Mouse (Mus musculus) hindbrain, embryonic 16.5 days (tissue): Measurements from ENCODE around the gene Rab40c. TPM values are rescaled to one million over a fixed set of nuclear protein-coding genes. Genes with fewer than 3 reads are reported as not detected.

ENCODE experiments used
- ATAC-seq: fragments of 200-750 bp; cut with Nextera tagmentation; 2 replicates; pipeline ENCODE4 v1.8.0; 2017; ENCODE audit warnings: moderate TSS enrichment, moderate library complexity
- H3K27ac ChIP-seq: fragments of 300-500 bp; sonication (generic); 2 replicates; pipeline ENCODE4 v1.5.1; 2014; ENCODE audit warnings: low read depth, mild to moderate bottlenecking, control low read depth, low read length, moderate library complexity
- H3K27me3 ChIP-seq: fragments of 300-500 bp; sonication (generic); replicated peaks from 2 replicates; pipeline ENCODE4 v1.6.1; 2014; ENCODE audit warnings: low read length; ENCODE audit not compliant: control insufficient read depth, insufficient read depth
- H3K36me3 ChIP-seq: fragments of 300-500 bp; sonication (generic); 2 replicates; pipeline ENCODE4 v1.6.1; 2014; ENCODE audit warnings: mild to moderate bottlenecking, low read length, moderate library complexity, mixed read lengths; ENCODE audit not compliant: control insufficient read depth, insufficient read depth
- H3K4me1 ChIP-seq: fragments of 300-500 bp; sonication (generic); 2 replicates; pipeline ENCODE4 v1.6.1; 2014; ENCODE audit warnings: low read depth, low read length; ENCODE audit not compliant: control insufficient read depth, insufficient read depth
- H3K4me2 ChIP-seq: fragments of 300-500 bp; sonication (generic); 2 replicates; pipeline ENCODE4 v1.6.1; 2014; ENCODE audit warnings: mild to moderate bottlenecking, low read length, control low read depth, moderate library complexity
- H3K4me3 ChIP-seq: fragments of 300-500 bp; sonication (generic); 2 replicates; pipeline ENCODE4 v1.5.1; 2014; ENCODE audit warnings: mild to moderate bottlenecking, low read length, control low read depth, moderate library complexity
- H3K9ac ChIP-seq: fragments of 300-500 bp; sonication (generic); 2 replicates; pipeline ENCODE4 v1.6.1; 2014; ENCODE audit warnings: low read depth, mild to moderate bottlenecking, control low read depth, low read length, moderate library complexity
- H3K9me3 ChIP-seq: fragments of 300-500 bp; sonication (generic); 2 replicates; pipeline ENCODE4 v1.6.1; 2014; ENCODE audit warnings: mild to moderate bottlenecking, low read length, moderate library complexity; ENCODE audit not compliant: control insufficient read depth
- WGBS: fragments of 180-500 bp; shearing (Covaris S2); extraction: QIAGEN DNeasy Blood & Tissue Kit; methylation state at CpG from one replicate; pipeline ENCODE4 v1.1.7; 2014; 5-methylcytosine and 5-hydroxymethylcytosine counted together
- polyA plus RNA-seq: library from polyadenylated mRNA; unstranded; fragments of >200 nt; fragmentation: Nextera tagmentation; extraction: Ambion mirVana; gene quantifications from 2 replicates; pipeline ENCODE4 v1.2.1, GENCODE M21; 2015

Gene Rab40c
- polyA plus RNA-seq, 1 experiment from 2014 or later, result 49.5 TPM

- Histone ChIP-seq H3K36me3 (peaks cover 25% of the 10 kb centered on the region), H3K9me3 (no peaks in the 10 kb centered on the region), H3K9ac (no peak overlapping the region), H3K27me3 (no peaks in the 10 kb centered on the region), H3K27ac (no peak overlapping the region), H3K4me3 (no peak overlapping the region), H3K4me1 (peaks cover 17% of the 10 kb centered on the region), H3K4me2 (no peak overlapping the region)
- ATAC-seq, result no peak
- 11% methylated on average over 5 of the region's 5 CpGs for WGBS
These were observed 38.5 kb downstream of the Rab40c start for GRCm38 (mm10) chr17:25880913-25881641.

- H3K9ac ChIP-seq, result no peak within 1 kb of the TSS
- no peaks in the 10 kb centered on the region for H3K27me3 ChIP-seq
- 22% methylated on average over 5 of the region's 5 CpGs for WGBS
- H3K4me1 ChIP-seq, result peaks cover 19% of the 10 kb centered on the region
- H3K4me3 ChIP-seq, result no peak within 1 kb of the TSS
- no peaks in the 10 kb centered on the region for H3K9me3 ChIP-seq
- no peak for ATAC-seq
- H3K36me3 ChIP-seq, result peaks cover 25% of the 10 kb centered on the region
- H3K4me2 ChIP-seq, result no peak within 1 kb of the TSS
- no peak within 1 kb of the TSS for H3K27ac ChIP-seq
These were observed 39.2 kb downstream of the Rab40c start, which contains the start of gene Wfikkn1 for GRCm38 (mm10) chr17:25880196-25880910. Gene Wfikkn1 (minus strand): TSS chr17:25880858.

GRCm38 (mm10) chr17:25879750-25880149, 39.8 kb downstream of the Rab40c start:
- Histone ChIP-seq H3K36me3 (peaks cover 25% of the 10 kb centered on the region), H3K9ac (no peak overlapping the region)
- WGBS, result 64% methylated on average over 8 of the region's 8 CpGs

GRCm38 (mm10) chr17:25879261-25879660, 40.3 kb downstream of the Rab40c start:
- Histone ChIP-seq H3K27me3 (no peaks in the 10 kb centered on the region), H3K4me1 (peaks cover 20% of the 10 kb centered on the region), H3K4me3 (no peak overlapping the region), H3K4me2 (no peak overlapping the region), H3K27ac (no peak overlapping the region), H3K9me3 (no peaks in the 10 kb centered on the region), H3K9ac (no peak overlapping the region), H3K36me3 (peaks cover 23% of the 10 kb centered on the region)
- ATAC-seq, result no peak
- 32% methylated on average over 4 of the region's 4 CpGs for WGBS

More at GRCm38 (mm10) chr17:25879750-25880149, 39.8 kb downstream of the Rab40c start:
- no peak for ATAC-seq
- H3K27ac ChIP-seq, result no peak overlapping the region
- no peak overlapping the region for H3K4me3 ChIP-seq
- no peaks in the 10 kb centered on the region for H3K27me3 ChIP-seq
- no peak overlapping the region for H3K4me2 ChIP-seq
- H3K9me3 ChIP-seq, result no peaks in the 10 kb centered on the region
- H3K4me1 ChIP-seq, result peaks cover 19% of the 10 kb centered on the region

GRCm38 (mm10) chr17:25878611-25879180, 40.8 kb downstream of the Rab40c start:
- Histone ChIP-seq H3K4me1 (peaks cover 26% of the 10 kb centered on the region), H3K27ac (no peak overlapping the region), H3K9me3 (no peaks in the 10 kb centered on the region), H3K36me3 (peaks cover 20% of the 10 kb centered on the region), H3K4me2 (no peak overlapping the region), H3K27me3 (no peaks in the 10 kb centered on the region), H3K4me3 (no peak overlapping the region), H3K9ac (no peak overlapping the region)
- ATAC-seq, result no peak
- WGBS, result 85% methylated on average over 19 of the region's 19 CpGs

- Histone ChIP-seq H3K4me1 (peaks cover 26% of the 10 kb centered on the region), H3K4me3 (no peak overlapping the region), H3K27me3 (no peaks in the 10 kb centered on the region), H3K36me3 (peaks cover 15% of the 10 kb centered on the region), H3K9me3 (no peaks in the 10 kb centered on the region), H3K4me2 (no peak overlapping the region), H3K27ac (no peak overlapping the region), H3K9ac (no peak overlapping the region)
- 92% methylated on average over 32 of the region's 32 CpGs for whole genome bisulfite sequencing
- no peak for ATAC-seq
These were observed 41.6 kb downstream of the Rab40c start for GRCm38 (mm10) chr17:25877741-25878610.

GRCm38 (mm10) chr17:25877025-25877424, 42.5 kb downstream of the Rab40c start:
- Histone ChIP-seq H3K4me3 (no peak overlapping the region), H3K27ac (no peak overlapping the region), H3K9ac (no peak overlapping the region), H3K4me1 (peaks cover 26% of the 10 kb centered on the region), H3K4me2 (no peak overlapping the region), H3K9me3 (no peaks in the 10 kb centered on the region), H3K27me3 (no peaks in the 10 kb centered on the region), H3K36me3 (peaks cover 15% of the 10 kb centered on the region)
- 92% methylated on average over 3 of the region's 3 CpGs for WGBS
- ATAC-seq, result no peak

GRCm38 (mm10) chr17:25876347-25876915, 43.1 kb downstream of the Rab40c start:
- Histone ChIP-seq H3K4me2 (peak overlapping the region; percentile 94), H3K36me3 (peaks cover 15% of the 10 kb centered on the region), H3K9ac (peak overlapping the region; percentile 93), H3K27ac (peak overlapping the region; percentile 97), H3K4me3 (peak overlapping the region; percentile 86), H3K27me3 (no peaks in the 10 kb centered on the region), H3K9me3 (no peaks in the 10 kb centered on the region), H3K4me1 (peaks cover 26% of the 10 kb centered on the region)
- 61% methylated on average over 10 of the region's 10 CpGs for WGBS
- no peak for ATAC-seq
